Mouse (Mus musculus) intestine, embryonic 14.5 days (tissue): ENCODE measurements around the gene Camta1. TPM values are rescaled to one million over a fixed set of nuclear protein-coding genes. Genes with fewer than 3 reads are reported as not detected.

ENCODE experiments used
- ATAC-seq: fragments of 200-750 bp; cut with Nextera tagmentation; replicated peaks from 2 replicates; pipeline ENCODE4 v1.8.0; 2017; ENCODE audit warnings: low read depth, moderate number of reproducible peaks, moderate TSS enrichment, moderate library complexity; ENCODE audit not compliant: low FRiP score, low TSS enrichment
- DNase-seq: peaks from one replicate; pipeline ENCODE4 v3.0.0-alpha.2; 2018; ENCODE audit warnings: low spot score
- H3K27ac ChIP-seq: fragments of 300-500 bp; sonication (generic); 2 replicates; pipeline ENCODE4 v1.5.1; 2014; ENCODE audit warnings: low read depth, mild to moderate bottlenecking, control low read depth
- H3K27me3 ChIP-seq: fragments of 300-500 bp; sonication (generic); replicated peaks from 2 replicates; pipeline ENCODE4 v1.6.1; 2014; ENCODE audit warnings: low read length, control low read depth; ENCODE audit not compliant: control insufficient read depth, insufficient read depth
- H3K36me3 ChIP-seq: fragments of 300-500 bp; sonication (generic); 2 replicates; pipeline ENCODE4 v1.6.1; 2014; ENCODE audit warnings: low read length, control low read depth; ENCODE audit not compliant: control insufficient read depth, insufficient read depth
- H3K4me1 ChIP-seq: fragments of 300-500 bp; sonication (generic); replicated peaks from 2 replicates; pipeline ENCODE4 v1.6.1; 2014; ENCODE audit warnings: low read length, control low read depth, mixed read lengths; ENCODE audit not compliant: control insufficient read depth, insufficient read depth
- H3K4me2 ChIP-seq: fragments of 300-500 bp; sonication (generic); 2 replicates; pipeline ENCODE4 v1.6.1; 2014; ENCODE audit warnings: low read length
- H3K4me3 ChIP-seq: fragments of 300-500 bp; sonication (generic); 2 replicates; pipeline ENCODE4 v1.5.1; 2014; ENCODE audit warnings: low read depth, low read length, control low read depth, mixed read lengths
- H3K9ac ChIP-seq: fragments of 300-500 bp; sonication (generic); 2 replicates; pipeline ENCODE4 v1.6.1; 2014; ENCODE audit warnings: mild to moderate bottlenecking, low read length
- H3K9me3 ChIP-seq: fragments of 300-500 bp; sonication (generic); 2 replicates; pipeline ENCODE4 v1.6.1; 2016; ENCODE audit warnings: low read length, control low read depth; ENCODE audit not compliant: control insufficient read depth
- WGBS: fragments of 180-500 bp; shearing (Covaris S2); extraction: QIAGEN DNeasy Blood & Tissue Kit; methylation state at CpG from one replicate; pipeline ENCODE4 v1.1.7; 2014; 5-methylcytosine and 5-hydroxymethylcytosine counted together
- polyA plus RNA-seq: library from polyadenylated mRNA; unstranded; fragments of >200 nt; fragmentation: Nextera tagmentation; extraction: Ambion mirVana; gene quantifications from 2 replicates; pipeline ENCODE4 v1.2.1, GENCODE M21; 2014

The Camta1 gene
- polyA plus RNA-seq, 1 experiment from 2014 or later = 88.1 TPM

DNA sequence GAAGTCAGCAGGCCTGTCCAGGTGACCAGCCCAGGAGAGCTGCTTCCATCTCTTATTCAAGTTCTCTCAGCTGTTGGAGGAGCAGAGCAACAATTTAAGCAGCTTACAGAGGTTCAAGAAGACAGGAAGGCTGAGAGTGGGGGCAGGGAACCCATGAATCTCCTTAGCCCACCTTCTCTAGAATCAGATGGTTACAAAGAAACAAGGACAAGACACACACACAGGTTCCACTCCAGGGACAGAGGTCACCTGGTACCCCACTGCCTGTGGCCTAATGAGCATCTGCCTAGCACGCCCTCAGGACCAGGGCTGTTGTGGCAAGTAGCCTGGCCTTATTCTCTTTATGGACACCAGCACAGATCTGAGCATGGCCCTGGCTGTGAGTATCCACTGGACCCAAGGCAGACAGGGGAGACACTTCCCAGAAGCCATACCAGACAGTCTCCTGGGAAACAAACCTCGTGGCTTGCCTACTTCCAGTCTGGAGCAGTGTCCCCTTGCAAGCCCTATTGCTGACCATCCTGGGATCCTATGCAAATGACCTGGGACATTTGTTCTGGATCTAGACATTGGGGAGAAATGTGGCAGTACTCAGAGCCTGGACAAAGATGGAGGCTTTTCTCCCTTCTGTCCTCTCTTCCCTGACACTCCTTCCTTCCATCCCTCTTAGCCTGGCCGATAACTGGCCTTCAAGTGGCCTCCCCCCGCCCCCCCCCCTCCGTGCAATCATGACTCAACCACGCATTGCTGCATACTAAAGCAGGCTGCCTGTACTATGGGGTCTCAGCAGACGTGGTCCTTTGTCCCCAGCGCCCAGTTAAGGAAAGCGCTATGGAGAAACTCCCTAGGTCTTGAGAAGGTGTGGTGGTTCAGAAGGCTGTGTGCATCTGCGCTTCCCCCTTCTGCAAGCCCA lies 733.8 kb downstream of the Camta1 start:
- H3K9ac ChIP-seq = peak overlapping the region; percentile 72
- no peaks in the 10 kb centered on the region for H3K9me3 ChIP-seq
- H3K36me3 ChIP-seq = no peaks in the 10 kb centered on the region
- H3K27ac ChIP-seq = peak overlapping the region; percentile 85
- 0 out of 2 replicates have a peak, but pooled peaks cover 7% of the 10 kb centered on the region for H3K4me1 ChIP-seq
- 11% methylated on average over 10 of the region's 10 CpGs for WGBS
- ATAC-seq = peak; percentile 54
- peak overlapping the region; percentile 49 for H3K4me3 ChIP-seq
- no peaks in the 10 kb centered on the region for H3K27me3 ChIP-seq
- peak overlapping the region; percentile 86 for H3K4me2 ChIP-seq
- DNase-seq = no peak

DNA sequence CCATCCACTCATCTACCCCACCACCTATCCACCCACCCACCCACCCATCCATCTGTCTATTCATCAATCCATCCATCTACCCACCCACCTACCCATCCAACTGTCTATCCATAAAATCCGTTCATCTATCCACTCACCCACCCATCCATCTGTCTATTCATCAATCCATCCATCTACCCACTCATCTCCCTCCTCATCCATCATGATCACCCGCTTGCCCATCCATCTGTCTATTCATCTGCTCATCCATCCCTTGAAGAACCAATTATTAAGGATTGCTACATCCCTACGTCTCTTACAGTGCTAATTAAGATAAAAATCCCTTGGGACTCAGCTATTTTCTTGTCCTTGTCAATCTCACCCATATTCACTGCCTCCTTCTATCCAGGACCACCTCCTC lies 742.8 kb downstream of the Camta1 start:
- Histone ChIP-seq H3K4me3 (no peak overlapping the region), H3K9ac (no peak overlapping the region), H3K36me3 (no peaks in the 10 kb centered on the region), H3K9me3 (no peaks in the 10 kb centered on the region), H3K4me2 (no peak overlapping the region), H3K27me3 (no peaks in the 10 kb centered on the region), H3K4me1 (no peaks in the 10 kb centered on the region), H3K27ac (no peak overlapping the region)
- WGBS = 84% methylated on average over 3 of the region's 3 CpGs
- DNase-seq (no peak), ATAC-seq (no peak)

DNA sequence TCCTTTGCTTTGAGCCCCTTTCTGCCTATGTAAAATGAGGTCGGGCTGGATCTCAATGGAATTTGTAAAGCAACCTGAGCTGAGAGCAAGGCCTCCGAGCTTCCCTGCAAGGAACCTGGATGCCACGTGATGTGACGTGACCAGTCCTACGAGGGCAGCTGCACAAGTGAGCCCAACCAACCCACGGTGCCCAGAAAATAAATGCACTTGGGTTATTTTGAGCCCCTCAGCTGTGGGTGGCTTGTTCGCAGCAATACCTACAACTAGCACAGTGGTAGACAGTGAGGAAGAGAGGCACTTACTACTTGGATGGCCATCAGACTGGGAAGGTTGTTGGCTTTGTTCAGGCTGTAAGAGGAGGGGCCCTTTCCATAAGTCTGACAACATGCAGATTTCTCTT lies 747.1 kb downstream of the Camta1 start:
- H3K27me3 ChIP-seq = 0 out of 2 replicates have a peak, but pooled peaks cover 2% of the 10 kb centered on the region
- ATAC-seq (no peak), DNase-seq (no peak)
- H3K4me1 ChIP-seq = no peaks in the 10 kb centered on the region
- no peak overlapping the region for H3K4me2 ChIP-seq
- no peak overlapping the region for H3K27ac ChIP-seq
- no peak overlapping the region for H3K4me3 ChIP-seq
- H3K9me3 ChIP-seq = no peaks in the 10 kb centered on the region
- WGBS = 88% methylated on average over 7 of the region's 7 CpGs
- H3K9ac ChIP-seq = no peak overlapping the region
- no peaks in the 10 kb centered on the region for H3K36me3 ChIP-seq

DNA sequence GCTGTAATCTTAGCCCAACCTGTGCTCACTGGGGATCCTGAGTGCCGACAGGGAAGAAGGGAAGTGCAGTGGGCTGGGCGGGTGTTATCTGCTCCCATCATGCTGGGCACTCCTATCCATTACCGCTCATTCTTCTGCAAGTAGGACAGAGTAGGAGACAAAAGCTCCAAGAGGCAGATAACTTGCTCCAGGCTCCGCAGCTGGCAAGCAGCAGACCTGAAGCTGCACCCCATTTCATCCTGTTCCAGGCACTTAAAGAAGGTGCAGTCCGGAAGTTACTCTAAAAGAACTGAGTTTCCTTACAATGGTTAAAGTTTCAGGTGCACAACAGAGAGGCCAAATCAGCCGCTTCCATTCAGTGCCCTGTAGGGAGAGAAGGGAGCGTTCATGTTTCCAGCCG lies 750.5 kb downstream of the Camta1 start:
- DNase-seq = no peak
- no peaks in the 10 kb centered on the region for H3K36me3 ChIP-seq
- H3K4me1 ChIP-seq = no peaks in the 10 kb centered on the region; the same call in 1 of the 2 replicates
- 65% methylated on average over 8 of the region's 8 CpGs for WGBS
- peaks cover 20% of the 10 kb centered on the region for H3K27me3 ChIP-seq
- H3K27ac ChIP-seq = no peak overlapping the region
- H3K4me3 ChIP-seq = no peak overlapping the region
- H3K9ac ChIP-seq = no peak overlapping the region
- no peaks in the 10 kb centered on the region for H3K9me3 ChIP-seq
- H3K4me2 ChIP-seq = no peak overlapping the region
- no peak for ATAC-seq

DNA sequence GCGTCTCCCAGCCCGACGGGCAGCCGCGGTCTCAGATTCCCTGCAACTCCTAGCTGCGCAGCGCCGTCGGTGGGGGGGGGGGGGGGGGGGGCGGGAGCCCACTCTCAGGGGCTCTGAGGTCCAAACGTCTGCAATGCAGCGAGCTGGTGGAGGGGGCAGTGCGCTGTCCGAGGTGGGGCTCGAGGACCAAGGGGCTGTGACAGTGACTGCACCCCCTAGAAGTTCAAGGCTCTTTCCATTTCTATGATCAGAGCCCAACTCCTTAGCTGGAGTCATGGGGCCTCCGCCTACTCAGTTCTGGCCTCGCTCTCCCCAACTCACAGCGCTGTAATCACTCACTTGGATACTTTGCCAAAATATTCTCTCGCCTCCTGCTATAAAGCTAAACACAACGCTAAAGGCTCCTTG lies 752.8 kb downstream of the Camta1 start:
- H3K36me3 ChIP-seq = no peaks in the 10 kb centered on the region
- ATAC-seq = peak; percentile 10; the same call in 1 of the 2 replicates
- peak overlapping the region; percentile 100 for H3K4me2 ChIP-seq
- 2% methylated on average over 15 of the region's 20 CpGs for WGBS
- H3K27me3 ChIP-seq = peaks cover 21% of the 10 kb centered on the region
- DNase-seq = peak; percentile 79
- peaks cover 5% of the 10 kb centered on the region; the same call in 1 of the 2 replicates for H3K4me1 ChIP-seq
- no peaks in the 10 kb centered on the region for H3K9me3 ChIP-seq
- H3K9ac ChIP-seq = peak overlapping the region; percentile 64
- H3K27ac ChIP-seq = 0 out of 2 replicates have a peak overlapping the region, but pooled peaks have one; percentile 34
- peak overlapping the region; percentile 69 for H3K4me3 ChIP-seq

DNA sequence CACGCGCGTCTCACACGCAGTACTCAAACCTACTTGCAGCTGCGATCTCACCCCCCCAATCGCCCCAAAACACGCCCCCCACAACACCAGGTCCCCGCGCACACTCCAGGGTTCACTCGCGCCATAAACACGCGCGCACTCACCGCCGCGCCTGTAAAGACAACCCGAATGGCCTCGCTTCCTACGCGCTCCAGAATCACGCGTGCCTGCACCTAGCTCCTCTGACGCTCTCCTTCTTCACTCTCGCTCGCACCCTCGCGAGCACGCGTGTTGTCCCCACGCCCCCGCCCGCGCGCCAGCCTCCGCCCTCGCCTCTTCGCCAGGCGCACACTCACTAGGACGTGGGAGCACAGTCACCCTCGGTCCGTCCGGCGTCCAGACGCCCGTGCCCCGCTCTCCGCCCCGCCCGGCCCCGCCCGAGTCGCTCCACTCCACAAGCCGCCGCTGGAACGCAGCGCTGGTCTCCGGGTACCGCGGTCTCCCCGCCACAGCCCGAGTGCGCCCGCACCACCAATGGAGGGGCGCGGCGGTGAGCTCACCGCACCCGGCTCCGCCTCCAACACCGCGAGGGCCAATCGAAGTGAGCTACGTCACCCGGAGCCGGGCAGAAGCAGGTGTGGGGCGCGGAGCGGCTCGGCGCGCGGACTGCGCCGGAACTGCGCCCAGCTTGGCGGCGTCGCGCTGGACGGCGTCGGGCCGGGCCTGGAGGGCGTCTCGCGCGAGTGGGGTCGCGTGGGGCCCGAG lies 753.5 kb downstream of the Camta1 start:
- Histone ChIP-seq H3K9ac (peak overlapping the region; percentile 64), H3K4me2 (peak overlapping the region; percentile 100), H3K9me3 (no peaks in the 10 kb centered on the region), H3K36me3 (no peaks in the 10 kb centered on the region), H3K4me1 (peaks cover 5% of the 10 kb centered on the region; the same call in 1 of the 2 replicates), H3K27me3 (peaks cover 21% of the 10 kb centered on the region), H3K27ac (peak overlapping the region; percentile 62), H3K4me3 (peak overlapping the region; percentile 69)
- ATAC-seq = peak; percentile 99
- DNase-seq = peak; percentile 93
- under 1% methylated on average over 99 of the region's 101 CpGs for WGBS

DNA sequence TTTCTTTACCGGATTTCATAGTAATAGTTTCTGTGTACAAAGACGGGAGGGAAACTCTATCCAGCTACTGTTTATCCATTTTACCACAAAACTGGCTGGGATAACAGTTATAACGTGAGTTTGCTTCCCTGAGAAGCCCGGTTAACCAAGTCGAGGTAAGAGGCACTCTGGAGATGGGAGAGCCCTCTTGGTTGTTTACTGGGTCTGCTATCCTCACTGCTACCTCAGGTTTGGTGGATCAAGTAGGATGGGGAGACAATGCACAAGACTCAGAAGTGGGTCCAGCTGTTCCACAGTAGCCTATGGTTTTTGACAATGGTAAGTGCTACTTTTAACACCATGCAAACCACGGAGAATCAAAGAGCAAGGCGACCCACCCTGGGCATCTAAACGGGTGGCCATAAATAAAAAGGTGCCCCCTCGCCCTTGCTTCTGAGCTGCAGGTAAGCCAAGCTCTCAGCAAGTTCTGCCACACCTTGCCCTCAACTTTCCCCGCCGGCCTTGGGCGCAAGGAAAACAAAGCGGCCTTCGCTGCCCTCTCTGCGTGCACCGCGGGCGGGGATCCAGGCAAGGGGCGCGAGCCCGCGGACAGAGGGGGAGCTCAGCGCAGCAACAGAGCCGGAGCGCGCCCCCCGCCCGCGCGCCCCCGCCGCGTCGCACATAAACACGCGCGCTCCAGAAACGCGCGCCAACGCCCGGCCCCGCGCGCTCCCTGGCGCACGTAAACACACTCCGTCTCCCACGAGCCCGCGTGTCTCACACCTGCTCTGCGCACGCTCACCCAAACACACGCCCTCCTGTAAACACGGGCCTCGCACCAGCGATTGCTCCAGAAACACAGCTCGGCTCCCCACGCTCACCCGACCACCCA lies 754.3 kb downstream of the Camta1 start:
- Histone ChIP-seq H3K36me3 (no peaks in the 10 kb centered on the region), H3K9ac (peak overlapping the region; percentile 64), H3K4me2 (peak overlapping the region; percentile 100), H3K27me3 (peaks cover 21% of the 10 kb centered on the region), H3K27ac (peak overlapping the region; percentile 62), H3K4me1 (peaks cover 5% of the 10 kb centered on the region; the same call in 1 of the 2 replicates), H3K4me3 (peak overlapping the region; percentile 69), H3K9me3 (no peaks in the 10 kb centered on the region)
- 3% methylated on average over 60 of the region's 60 CpGs for WGBS
- ATAC-seq = no peak
- peak; percentile 74 for DNase-seq

DNA sequence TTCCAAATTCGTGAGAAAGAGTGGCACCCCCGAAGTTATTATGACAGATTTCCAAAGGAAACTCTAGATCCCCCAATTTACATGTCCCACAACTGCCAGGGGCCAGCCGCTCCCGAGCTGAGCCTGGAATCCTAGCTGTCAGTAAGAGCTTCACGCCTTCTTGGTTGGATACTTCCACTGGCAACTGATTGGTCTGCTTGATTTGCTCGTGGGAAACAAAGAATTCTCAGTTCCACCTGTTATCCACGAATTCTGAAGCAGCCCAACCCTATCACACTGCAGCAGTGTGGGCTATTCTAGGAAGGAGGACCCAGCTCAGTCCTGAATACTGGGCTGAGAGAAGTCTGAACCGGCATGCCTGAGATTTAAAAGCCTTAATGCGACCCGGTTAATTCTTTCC lies 755.2 kb downstream of the Camta1 start:
- Histone ChIP-seq H3K9me3 (peaks cover 4% of the 10 kb centered on the region; the same call in 1 of the 2 replicates), H3K27me3 (peaks cover 21% of the 10 kb centered on the region), H3K4me3 (peak overlapping the region; percentile 69; the same call in 1 of the 2 replicates), H3K9ac (no peak overlapping the region), H3K27ac (no peak overlapping the region), H3K4me1 (peaks cover 5% of the 10 kb centered on the region; the same call in 1 of the 2 replicates), H3K36me3 (no peaks in the 10 kb centered on the region), H3K4me2 (peak overlapping the region; percentile 100; the same call in 1 of the 2 replicates)
- ATAC-seq (no peak), DNase-seq (no peak)
- 49% methylated on average over 10 of the region's 10 CpGs for WGBS
